Mouse (Mus musculus) heart, postnatal 0 days (tissue): Measurements from ENCODE around the gene Sec24c. TPM values are rescaled to one million over a fixed set of nuclear protein-coding genes. Genes with fewer than 3 reads are reported as not detected.

Source experiments
- ATAC-seq: fragments of 200-750 bp; cut with Nextera tagmentation; 2 replicates; pipeline ENCODE4 v1.8.0; 2017; ENCODE audit warnings: low read depth, moderate number of reproducible peaks, moderate library complexity; ENCODE audit not compliant: insufficient read depth
- DNase-seq: peaks from one replicate; pipeline ENCODE4 v3.0.0-alpha.2; 2016; ENCODE audit warnings: low spot score
- H3K27ac ChIP-seq: fragments of 300-500 bp; sonication (generic); 2 replicates; pipeline ENCODE4 v1.5.1; 2014; ENCODE audit warnings: low read depth, mild to moderate bottlenecking
- H3K27me3 ChIP-seq: fragments of 300-500 bp; sonication (generic); 2 replicates; pipeline ENCODE4 v1.6.1; 2014; ENCODE audit warnings: low read length, mixed read lengths; ENCODE audit not compliant: control insufficient read depth, insufficient read depth
- H3K36me3 ChIP-seq: fragments of 300-500 bp; sonication (generic); replicated peaks from 2 replicates; pipeline ENCODE4 v1.6.1; 2014; ENCODE audit warnings: low read length, mixed read lengths; ENCODE audit not compliant: control insufficient read depth, insufficient read depth
- H3K4me1 ChIP-seq: fragments of 300-500 bp; sonication (generic); 2 replicates; pipeline ENCODE4 v1.6.1; 2014; ENCODE audit warnings: antibody characterized with exemption; ENCODE audit not compliant: control insufficient read depth, insufficient read depth
- H3K4me2 ChIP-seq: fragments of 300-500 bp; sonication (generic); 2 replicates; pipeline ENCODE4 v1.6.1; 2014; ENCODE audit warnings: low read depth, mild to moderate bottlenecking, low read length, moderate library complexity
- H3K4me3 ChIP-seq: fragments of 300-500 bp; sonication (generic); 2 replicates; pipeline ENCODE4 v1.5.1; 2014; ENCODE audit warnings: low read depth, low read length
- H3K9ac ChIP-seq: fragments of 300-500 bp; sonication (generic); replicated peaks from 2 replicates; pipeline ENCODE4 v1.6.1; 2014; ENCODE audit warnings: low read depth, low read length, mixed read lengths
- H3K9me3 ChIP-seq: fragments of 300-500 bp; sonication (generic); replicated peaks from 2 replicates; pipeline ENCODE4 v1.6.1; 2016; ENCODE audit warnings: low read length; ENCODE audit not compliant: control insufficient read depth
- CTCF ChIP-seq: IDR thresholded peaks from 2 replicates; pipeline ENCODE4 v1.5.1; 2016; ENCODE audit warnings: antibody characterized with exemption, control low read depth, low read depth
- EP300 ChIP-seq: IDR thresholded peaks from 2 replicates; pipeline ENCODE4 v1.6.1; 2016; ENCODE audit warnings: antibody characterized with exemption, low read depth
- WGBS: fragments of 180-500 bp; shearing (Covaris S2); extraction: QIAGEN DNeasy Blood & Tissue Kit; methylation state at CpG from one replicate; pipeline ENCODE4 v1.1.7; 2014; 5-methylcytosine and 5-hydroxymethylcytosine counted together
- polyA plus RNA-seq: library from polyadenylated mRNA; unstranded; fragments of >200 nt; fragmentation: Nextera tagmentation; extraction: Ambion mirVana; gene quantifications from 2 replicates; pipeline ENCODE4 v1.2.1, GENCODE M21; 2015
- total RNA-seq: library from RNA; depleted of rRNA; stranded (reverse); fragments of >200 nt; gene quantifications from 2 replicates; pipeline ENCODE4 v1.2.3, GENCODE M21; 2014; ENCODE audit warnings: low replicate concordance

The Sec24c gene
- total and polyA plus RNA-seq, 2 experiments from 2014 or later: 42.9 to 71.2 TPM

GRCm38 (mm10) chr14:20682498-20682897 is 8.4 kb downstream of the Sec24c start:
- DNase-seq: peak; percentile 78
- Histone ChIP-seq H3K4me3 (no peak overlapping the region), H3K27ac (peak overlapping the region; percentile 56), H3K9ac (no peak overlapping the region), H3K27me3 (no peaks in the 10 kb centered on the region), H3K9me3 (no peaks in the 10 kb centered on the region), H3K4me1 (no peaks in the 10 kb centered on the region; the same call in 1 of the 2 replicates), H3K4me2 (no peak overlapping the region), H3K36me3 (peaks cover 97% of the 10 kb centered on the region)
- TF ChIP-seq EP300 (no peak), CTCF (no peak)
- whole genome bisulfite sequencing: 10% methylated on average over 3 of the region's 3 CpGs
- peak; percentile 74 for ATAC-seq

- WGBS: 97% methylated on average over 3 of the region's 3 CpGs
- H3K36me3 ChIP-seq: peaks cover 96% of the 10 kb centered on the region
- no peak for TF ChIP-seq EP300
- TF ChIP-seq CTCF: no peak
Measured at GRCm38 (mm10) chr14:20686576-20686975, 12.5 kb downstream of the Sec24c start.

GRCm38 (mm10) chr14:20689009-20689408 is 14.9 kb downstream of the Sec24c start:
- 81% methylated on average over 2 of the region's 2 CpGs for WGBS
- H3K4me1 ChIP-seq: no peaks in the 10 kb centered on the region
- no peak overlapping the region for H3K9ac ChIP-seq
- ATAC-seq: no peak
- no peaks in the 10 kb centered on the region for H3K27me3 ChIP-seq
- H3K36me3 ChIP-seq: peaks cover 99% of the 10 kb centered on the region
- no peak for TF ChIP-seq CTCF
- no peak for TF ChIP-seq EP300
- H3K9me3 ChIP-seq: no peaks in the 10 kb centered on the region
- H3K4me2 ChIP-seq: no peak overlapping the region
- H3K4me3 ChIP-seq: no peak overlapping the region
- H3K27ac ChIP-seq: no peak overlapping the region
- DNase-seq: no peak

More at GRCm38 (mm10) chr14:20686576-20686975, 12.5 kb downstream of the Sec24c start:
- Histone ChIP-seq H3K4me3 (no peak overlapping the region), H3K4me1 (no peaks in the 10 kb centered on the region; the same call in 1 of the 2 replicates), H3K9ac (no peak overlapping the region), H3K27ac (no peak overlapping the region), H3K4me2 (no peak overlapping the region), H3K27me3 (no peaks in the 10 kb centered on the region), H3K9me3 (no peaks in the 10 kb centered on the region)
- no peak for DNase-seq
- no peak for ATAC-seq

- H3K27me3 ChIP-seq: no peaks in the 10 kb centered on the region
- H3K4me2 ChIP-seq: no peak overlapping the region
- DNase-seq (no peak), ATAC-seq (no peak)
- TF ChIP-seq EP300 (no peak), CTCF (no peak)
- H3K4me3 ChIP-seq: no peak overlapping the region
- H3K9ac ChIP-seq: no peak overlapping the region
- H3K27ac ChIP-seq: no peak overlapping the region
- peaks cover 74% of the 10 kb centered on the region for H3K36me3 ChIP-seq
- no peaks in the 10 kb centered on the region for H3K9me3 ChIP-seq
- 84% methylated on average over 6 of the region's 6 CpGs for WGBS
- H3K4me1 ChIP-seq: peaks cover 11% of the 10 kb centered on the region
Measured at GRCm38 (mm10) chr14:20691772-20692171, 17.7 kb downstream of the Sec24c start.

GRCm38 (mm10) chr14:20693589-20694101 is 19.5 kb downstream of the Sec24c start:
- no peaks in the 10 kb centered on the region for H3K9me3 ChIP-seq
- no peak for TF ChIP-seq CTCF
- TF ChIP-seq EP300: no peak
- DNase-seq (no peak), ATAC-seq (no peak)
- peaks cover 56% of the 10 kb centered on the region for H3K36me3 ChIP-seq
- H3K27me3 ChIP-seq: no peaks in the 10 kb centered on the region
- H3K4me1 ChIP-seq: peaks cover 18% of the 10 kb centered on the region
- H3K9ac ChIP-seq: no peak overlapping the region
- H3K27ac ChIP-seq: no peak overlapping the region
- WGBS: 79% methylated on average over 10 of the region's 10 CpGs
- no peak overlapping the region for H3K4me2 ChIP-seq
- no peak overlapping the region for H3K4me3 ChIP-seq
